Mouse (Mus musculus) kidney, embryonic 15.5 days (tissue): ENCODE measurements around the gene Fcor. TPM values are rescaled to one million over a fixed set of nuclear protein-coding genes. Genes with fewer than 3 reads are reported as not detected.

ENCODE experiments used
- ATAC-seq: fragments of 200-750 bp; cut with Nextera tagmentation; replicated peaks from 2 replicates; pipeline ENCODE4 v1.8.0; 2017; ENCODE audit warnings: moderate TSS enrichment; ENCODE audit not compliant: low FRiP score
- H3K27ac ChIP-seq: fragments of 300-500 bp; sonication (generic); 2 replicates; pipeline ENCODE4 v1.5.1; 2015; ENCODE audit warnings: mild to moderate bottlenecking, inconsistent platforms
- H3K27me3 ChIP-seq: fragments of 300-500 bp; sonication (generic); 2 replicates; pipeline ENCODE4 v1.6.1; 2015; ENCODE audit warnings: inconsistent platforms
- H3K36me3 ChIP-seq: fragments of 300-500 bp; sonication (generic); 2 replicates; pipeline ENCODE4 v1.6.1; 2015; ENCODE audit warnings: inconsistent platforms
- H3K4me1 ChIP-seq: fragments of 300-500 bp; sonication (generic); 2 replicates; pipeline ENCODE4 v1.6.1; 2015; ENCODE audit warnings: inconsistent platforms
- H3K4me2 ChIP-seq: fragments of 300-500 bp; sonication (generic); 2 replicates; pipeline ENCODE4 v1.6.1; 2015; ENCODE audit warnings: moderate library complexity, mild to moderate bottlenecking, inconsistent platforms
- H3K4me3 ChIP-seq: fragments of 300-500 bp; sonication (generic); replicated peaks from 2 replicates; pipeline ENCODE4 v1.5.1; 2015; ENCODE audit warnings: mild to moderate bottlenecking, inconsistent platforms
- H3K9ac ChIP-seq: fragments of 300-500 bp; sonication (generic); 2 replicates; pipeline ENCODE4 v1.6.1; 2015; ENCODE audit warnings: mild to moderate bottlenecking, inconsistent platforms
- H3K9me3 ChIP-seq: fragments of 300-500 bp; sonication (generic); replicated peaks from 2 replicates; pipeline ENCODE4 v1.6.1; 2016; ENCODE audit warnings: inconsistent platforms
- WGBS: fragments of 180-500 bp; shearing (Covaris S2); methylation state at CpG from one replicate; pipeline ENCODE4 v1.1.7; 2015; ENCODE audit warnings: mixed read lengths; 5-methylcytosine and 5-hydroxymethylcytosine counted together
- polyA plus RNA-seq: library from polyadenylated mRNA; unstranded; fragments of >200 nt; fragmentation: Nextera tagmentation; extraction: Ambion mirVana; gene quantifications from 2 replicates; pipeline ENCODE4 v1.2.1, GENCODE M21; 2015

Fcor gene
- polyA plus RNA-seq, 1 experiment from 2014 or later = 12.6 TPM

GRCm38 (mm10) chr8:3631478-3631875, 40.7 kb downstream of the Fcor start:
- H3K4me3 ChIP-seq = peak overlapping the region; percentile 65
- no peak overlapping the region; the same call in 1 of the 2 replicates for H3K27ac ChIP-seq
- H3K27me3 ChIP-seq = peaks cover 19% of the 10 kb centered on the region
- peaks cover 18% of the 10 kb centered on the region for H3K4me1 ChIP-seq
- no peaks in the 10 kb centered on the region for H3K9me3 ChIP-seq
- H3K4me2 ChIP-seq = peak overlapping the region; percentile 70
- 24% methylated on average over 8 of the region's 8 CpGs for WGBS
- peak; percentile 20 for ATAC-seq
- H3K9ac ChIP-seq = peak overlapping the region; percentile 57
- peaks cover 18% of the 10 kb centered on the region for H3K36me3 ChIP-seq

- peak within 1 kb of the TSS; percentile 65 for H3K4me3 ChIP-seq
- H3K9me3 ChIP-seq = no peaks in the 10 kb centered on the region
- ATAC-seq = peak; percentile 92
- peaks cover 12% of the 10 kb centered on the region for H3K36me3 ChIP-seq
- 4% methylated on average over 47 of the region's 47 CpGs for WGBS
- H3K9ac ChIP-seq = peak within 1 kb of the TSS; percentile 57
- H3K27me3 ChIP-seq = peaks cover 19% of the 10 kb centered on the region
- peaks cover 18% of the 10 kb centered on the region for H3K4me1 ChIP-seq
- H3K27ac ChIP-seq = no peak within 1 kb of the TSS; the same call in 1 of the 2 replicates
- peak within 1 kb of the TSS; percentile 70 for H3K4me2 ChIP-seq
Measured at GRCm38 (mm10) chr8:3630647-3631477, 41.3 kb downstream of the Fcor start, which contains the start of gene Stxbp2. Gene Stxbp2, plus strand, starts transcription at chr8:3630955.

GRCm38 (mm10) chr8:3628014-3628413, 44.1 kb downstream of the Fcor start:
- H3K36me3 ChIP-seq = 0 out of 2 replicates have a peak, but pooled peaks cover 4% of the 10 kb centered on the region
- H3K4me3 ChIP-seq = no peak overlapping the region
- no peak for ATAC-seq
- H3K27ac ChIP-seq = no peak overlapping the region
- peaks cover 18% of the 10 kb centered on the region for H3K4me1 ChIP-seq
- H3K27me3 ChIP-seq = peaks cover 19% of the 10 kb centered on the region
- no peaks in the 10 kb centered on the region for H3K9me3 ChIP-seq
- no peak overlapping the region for H3K9ac ChIP-seq
- no peak overlapping the region for H3K4me2 ChIP-seq
- WGBS = 26% methylated on average over 5 of the region's 5 CpGs

- Histone ChIP-seq H3K4me3 (no peak overlapping the region), H3K4me2 (no peak overlapping the region), H3K4me1 (peaks cover 21% of the 10 kb centered on the region), H3K27ac (no peak overlapping the region), H3K9me3 (no peaks in the 10 kb centered on the region), H3K9ac (no peak overlapping the region), H3K36me3 (0 out of 2 replicates have a peak, but pooled peaks cover 6% of the 10 kb centered on the region), H3K27me3 (peaks cover 19% of the 10 kb centered on the region)
- no peak for ATAC-seq
- WGBS = 49% methylated on average over 5 of the region's 5 CpGs
Measured at GRCm38 (mm10) chr8:3626971-3627370, 45.2 kb downstream of the Fcor start.

- Histone ChIP-seq H3K36me3 (0 out of 2 replicates have a peak, but pooled peaks cover 6% of the 10 kb centered on the region), H3K9ac (no peak within 1 kb of the TSS), H3K4me2 (no peak within 1 kb of the TSS), H3K4me3 (no peak within 1 kb of the TSS), H3K4me1 (peaks cover 9% of the 10 kb centered on the region), H3K27ac (no peak within 1 kb of the TSS), H3K9me3 (no peaks in the 10 kb centered on the region), H3K27me3 (peaks cover 19% of the 10 kb centered on the region)
- ATAC-seq = no peak
- 60% methylated on average over 1 of the region's 1 CpGs for WGBS
Measured at GRCm38 (mm10) chr8:3625445-3625844, 46.7 kb downstream of the Fcor start, which contains the start of gene Pcp2. Gene Pcp2, minus strand, starts transcription at chr8:3625545.

GRCm38 (mm10) chr8:3622119-3622518, 50.0 kb downstream of the Fcor start:
- H3K4me2 ChIP-seq = peak overlapping the region; percentile 79
- peak overlapping the region; percentile 90 for H3K4me3 ChIP-seq
- WGBS = 56% methylated on average over 8 of the region's 8 CpGs
- H3K36me3 ChIP-seq = peaks cover 25% of the 10 kb centered on the region
- H3K4me1 ChIP-seq = peaks cover 16% of the 10 kb centered on the region
- ATAC-seq = no peak
- H3K9me3 ChIP-seq = no peaks in the 10 kb centered on the region
- H3K27ac ChIP-seq = no peak overlapping the region
- H3K27me3 ChIP-seq = no peaks in the 10 kb centered on the region
- H3K9ac ChIP-seq = peak overlapping the region; percentile 68

- Histone ChIP-seq H3K36me3 (peaks cover 32% of the 10 kb centered on the region), H3K9me3 (no peaks in the 10 kb centered on the region), H3K4me3 (peak within 1 kb of the TSS; percentile 90), H3K4me1 (peaks cover 16% of the 10 kb centered on the region), H3K4me2 (peak within 1 kb of the TSS; percentile 84), H3K9ac (peak within 1 kb of the TSS; percentile 78), H3K27ac (no peak within 1 kb of the TSS), H3K27me3 (no peaks in the 10 kb centered on the region)
- ATAC-seq = peak; percentile 98
- under 1% methylated on average over 37 of the region's 37 CpGs for WGBS
Measured at GRCm38 (mm10) chr8:3621199-3621970, 50.8 kb downstream of the Fcor start, which contains the start of the genes Xab2 and Pet100. Gene Xab2, minus strand, starts transcription at chr8:3621316. Gene Pet100, plus strand, starts transcription at chr8:3621548.

Other genes with a start within 250 kb of the Fcor start
- gene Pex11g, start 204.7 kb downstream of the Fcor start, polyA plus RNA-seq = 6.2 and 7.5 TPM in 2 replicates
- gene Tex45, start 201.5 kb downstream of the Fcor start, polyA plus RNA-seq = not detected in 2 replicates
- 47.3 and 50.0 TPM in 2 replicates for gene Zfp358, start 179.2 kb downstream of the Fcor start, polyA plus RNA-seq
- 56.0 and 57.1 TPM in 2 replicates for gene Mcoln1, start 171.9 kb downstream of the Fcor start, polyA plus RNA-seq
- 29.4 and 38.3 TPM in 2 replicates for gene Pnpla6, start 157.0 kb downstream of the Fcor start, polyA plus RNA-seq
- gene C330021F23Rik, start 104.4 kb downstream of the Fcor start, polyA plus RNA-seq = 7.5 and 8.3 TPM in 2 replicates
- 14.1 and 15.8 TPM in 2 replicates for gene Camsap3, start 85.1 kb downstream of the Fcor start, polyA plus RNA-seq
- gene Xab2, start 51.0 kb downstream of the Fcor start, polyA plus RNA-seq = 60.4 and 65.0 TPM in 2 replicates
- gene Pet100, start 50.8 kb downstream of the Fcor start, polyA plus RNA-seq = 108 and 116 TPM in 2 replicates
- gene Pcp2, start 46.8 kb downstream of the Fcor start, polyA plus RNA-seq = 0.34 and 0.48 TPM in 2 replicates
- gene Stxbp2, start 41.4 kb downstream of the Fcor start, polyA plus RNA-seq = 78.5 and 85.3 TPM in 2 replicates
- gene Retn, start 16.6 kb downstream of the Fcor start, polyA plus RNA-seq = 0.66 TPM in 1 of 2 replicates, not detected in the other
- gene Mcemp1, start 6.6 kb downstream of the Fcor start, polyA plus RNA-seq = 0.32 and 0.57 TPM in 2 replicates
- gene Trappc5, start 3.9 kb upstream of the Fcor start, polyA plus RNA-seq = 38.3 and 39.5 TPM in 2 replicates
- 0.12 and 0.33 TPM in 2 replicates for gene Fcer2a, start 21.8 kb upstream of the Fcor start, polyA plus RNA-seq
- gene Clec4g, start 48.3 kb upstream of the Fcor start, polyA plus RNA-seq = 0.21 and 0.44 TPM in 2 replicates
- gene Cd209a, start 76.6 kb upstream of the Fcor start, polyA plus RNA-seq = not detected in 2 replicates
- not detected in 2 replicates for gene Cd209e, start 181.9 kb upstream of the Fcor start, polyA plus RNA-seq
- gene Cd209d, start 206.2 kb upstream of the Fcor start, polyA plus RNA-seq = not detected in 2 replicates